Mouse (Mus musculus): Measurements from ENCODE around the gene Thumpd2.

GRCm38 (mm10) chr17:81087735-81088134, 22.9 kb upstream of the Thumpd2 start:
- TF ChIP-seq CTCF (IDR thresholded peaks at IDR 0.05) (no peak), POLR2A (IDR thresholded peaks at IDR 0.05; ENCODE audit: insufficient read depth, low read depth, low read length) (no peak)
